Mouse (Mus musculus) cortical plate, adult 2 months (tissue): ENCODE results near the gene Tmprss11c. TPM values are rescaled to one million over a fixed set of nuclear protein-coding genes. Genes with fewer than 3 reads are reported as not detected.
A peak's percentile ranks its signal among the peaks of the same experiment; 100 is the strongest.

Experiments
- H3K27ac ChIP-seq: fragments of 200-500 bp; 2 replicates; pipeline ENCODE4 v1.5.1; 2012; ENCODE audit warnings: low read length, control low read depth, inconsistent platforms; ENCODE audit not compliant: insufficient read depth
- H3K4me1 ChIP-seq: fragments of 200-500 bp; 2 replicates; pipeline ENCODE4 v1.6.1; 2011; ENCODE audit warnings: low read length; ENCODE audit not compliant: control insufficient read depth, insufficient read depth
- H3K4me3 ChIP-seq: fragments of 200-500 bp; 2 replicates; pipeline ENCODE4 v1.5.1; 2011; ENCODE audit warnings: mild to moderate bottlenecking, low read length, control low read depth; ENCODE audit not compliant: insufficient read depth
- CTCF ChIP-seq: fragments of 200-500 bp; IDR thresholded peaks from 2 replicates; pipeline ENCODE4 v1.5.1; 2011; ENCODE audit warnings: mild to moderate bottlenecking, control low read depth, low read length; ENCODE audit not compliant: insufficient read depth; ENCODE audit errors: extremely low read depth
- POLR2A ChIP-seq: fragments of 200-500 bp; IDR thresholded peaks from 2 replicates; pipeline ENCODE4 v1.6.1; 2011; ENCODE audit warnings: mild to moderate bottlenecking, low read length, control low read depth; ENCODE audit not compliant: insufficient read depth; ENCODE audit errors: extremely low read depth
- polyA plus RNA-seq: library from polyadenylated mRNA; depleted of rRNA; stranded (reverse); fragments of >200 nt; gene quantifications from 2 replicates; pipeline ENCODE4 v1.2.3, GENCODE M21; 2012; rRNA removed

Tmprss11c gene
- polyA plus RNA-seq, 1 experiment = not detected

GRCm38 (mm10) chr5:86190770-86191169 is 98.3 kb downstream of the Tmprss11c start:
- H3K4me3 ChIP-seq = no peak overlapping the region
- TF ChIP-seq CTCF (peak; percentile 58), POLR2A (no peak)
- H3K27ac ChIP-seq = no peak overlapping the region
- H3K4me1 ChIP-seq = no peaks in the 10 kb centered on the region

GRCm38 (mm10) chr5:86190290-86190689 is 98.8 kb downstream of the Tmprss11c start:
- no peak overlapping the region for H3K4me3 ChIP-seq
- no peaks in the 10 kb centered on the region for H3K4me1 ChIP-seq
- no peak overlapping the region for H3K27ac ChIP-seq
- TF ChIP-seq POLR2A = no peak
- TF ChIP-seq CTCF = no peak

- Histone ChIP-seq H3K4me3 (no peak overlapping the region), H3K4me1 (no peaks in the 10 kb centered on the region), H3K27ac (no peak overlapping the region)
- no peak for TF ChIP-seq CTCF
- no peak for TF ChIP-seq POLR2A
Measured at GRCm38 (mm10) chr5:86187441-86187840, 101.7 kb downstream of the Tmprss11c start.

Other genes starting within 250 kb of the Tmprss11c start
- gene Cenpc1, start 223.7 kb downstream of the Tmprss11c start, polyA plus RNA-seq = 13.1 and 13.3 TPM in 2 replicates
- 0.02 and 0.08 TPM in 2 replicates for gene Stap1, start 217.6 kb downstream of the Tmprss11c start, polyA plus RNA-seq
- gene Uba6, start 116.5 kb downstream of the Tmprss11c start, polyA plus RNA-seq = 6.4 and 7.3 TPM in 2 replicates
- not detected in 2 replicates for gene Gnrhr, start 91.4 kb downstream of the Tmprss11c start, polyA plus RNA-seq
- not detected in 2 replicates for gene Tmprss11d, start 84.1 kb upstream of the Tmprss11c start, polyA plus RNA-seq
- gene Tmprss11a, start 179.7 kb upstream of the Tmprss11c start, polyA plus RNA-seq = 0.04 TPM in 1 of 2 replicates, not detected in the other
- not detected in 2 replicates for gene Tmprss11g, start 229.3 kb upstream of the Tmprss11c start, polyA plus RNA-seq